Mouse (Mus musculus) left cerebral cortex, adult 18-20 months (tissue): Measurements from ENCODE around the gene Fbxl15. TPM values are rescaled to one million over a fixed set of nuclear protein-coding genes. Genes with fewer than 3 reads are reported as not detected.

Source experiments
- DNase-seq, 2 experiments: peaks; one replicate each; pipeline ENCODE4 v3.0.0; 2021 to 2022; ENCODE audit warnings: low spot score in 2 of 2, mixed read lengths in 1 of 2
- total RNA-seq, 2 experiments: library from RNA; stranded (reverse); gene quantifications; 2 replicates each; pipeline ENCODE4 v1.2.3; 2021

Fbxl15 gene
- total RNA-seq, 2 experiments from 2014 or later: 30.0 to 31.1 TPM

DNA sequence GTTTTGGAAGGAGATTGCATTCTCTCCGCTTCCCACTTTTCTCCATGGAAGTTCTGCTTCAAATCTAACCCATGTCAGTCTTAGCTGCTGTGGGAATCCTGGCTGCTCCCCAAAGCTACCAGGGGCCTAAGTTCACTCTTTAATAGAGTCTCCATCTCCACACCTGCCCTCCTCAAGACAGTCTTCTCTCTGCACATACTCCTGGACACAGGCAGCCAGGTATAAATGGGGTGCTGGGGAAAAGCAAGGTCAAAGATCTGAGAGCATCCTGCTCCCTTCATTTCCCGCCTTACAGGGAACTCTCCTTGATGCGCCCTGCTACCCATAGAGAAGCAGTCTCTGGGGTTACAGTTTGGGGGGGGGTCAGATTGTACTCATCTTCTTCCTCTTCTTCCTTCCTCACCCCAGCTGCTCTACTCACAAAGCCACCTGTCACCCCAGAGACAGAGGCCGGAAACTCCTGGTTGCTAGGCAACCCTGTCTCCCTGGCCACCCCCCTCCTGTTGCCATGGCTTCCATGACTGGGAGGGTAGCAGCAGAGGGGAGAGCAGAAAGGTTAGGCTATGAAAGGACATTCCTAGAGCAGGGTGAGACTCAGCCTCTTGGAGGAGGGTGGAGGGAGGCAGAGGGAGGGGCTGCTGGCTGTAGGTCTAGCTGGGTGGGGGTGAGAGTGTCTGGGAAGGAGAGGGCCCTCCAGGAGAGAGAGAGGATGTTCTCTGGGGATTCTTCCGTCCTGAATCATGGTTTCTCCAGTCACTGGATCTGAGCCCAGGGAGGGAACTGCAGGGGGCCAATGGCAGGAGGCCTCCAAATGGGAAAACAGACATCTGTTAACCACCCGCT, 6.7 kb upstream of the Fbxl15 start:
- DNase-seq: no peak

DNA sequence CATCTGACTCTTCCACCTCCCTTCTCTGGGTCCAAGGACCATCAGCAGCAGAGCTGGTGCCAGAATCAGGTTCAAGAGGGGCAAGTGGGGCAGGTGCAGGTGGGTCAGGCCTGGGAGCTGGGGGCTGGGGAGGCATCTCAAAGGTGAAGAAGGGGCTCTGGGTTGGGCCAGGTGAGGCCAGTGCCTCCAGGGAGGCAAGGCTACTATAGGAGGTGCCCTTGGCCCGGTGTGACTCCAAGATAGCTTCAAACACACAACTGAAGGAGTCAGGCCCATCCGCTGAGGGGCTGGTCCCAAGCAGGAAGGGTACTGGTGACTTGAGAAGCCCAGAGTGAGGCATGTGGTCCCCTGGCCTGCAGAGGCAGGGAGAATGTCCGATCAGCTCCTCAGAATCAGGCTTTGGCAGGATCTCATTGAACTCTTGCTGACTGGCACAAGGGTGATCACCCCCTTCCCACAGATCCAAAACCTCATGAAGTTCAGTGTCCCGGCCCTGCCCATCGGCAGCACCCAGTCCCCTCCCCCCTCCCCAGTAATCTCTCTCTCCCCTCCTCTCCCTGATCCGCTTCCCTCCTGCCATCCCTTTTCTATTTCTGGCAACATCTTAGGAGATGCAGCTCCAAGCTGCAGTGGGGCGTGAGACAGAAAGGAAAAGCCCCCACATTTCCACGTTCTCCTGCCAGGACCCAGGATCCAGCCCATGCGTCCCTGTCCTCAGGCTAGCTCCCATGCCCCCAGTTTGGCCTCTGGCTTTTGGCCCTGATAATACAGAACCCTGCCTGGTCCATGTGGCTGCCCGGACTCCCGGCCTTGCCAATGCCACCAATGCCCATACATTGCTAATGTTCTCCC, 5.6 kb upstream of the Fbxl15 start:
- no peak for DNase-seq

DNA sequence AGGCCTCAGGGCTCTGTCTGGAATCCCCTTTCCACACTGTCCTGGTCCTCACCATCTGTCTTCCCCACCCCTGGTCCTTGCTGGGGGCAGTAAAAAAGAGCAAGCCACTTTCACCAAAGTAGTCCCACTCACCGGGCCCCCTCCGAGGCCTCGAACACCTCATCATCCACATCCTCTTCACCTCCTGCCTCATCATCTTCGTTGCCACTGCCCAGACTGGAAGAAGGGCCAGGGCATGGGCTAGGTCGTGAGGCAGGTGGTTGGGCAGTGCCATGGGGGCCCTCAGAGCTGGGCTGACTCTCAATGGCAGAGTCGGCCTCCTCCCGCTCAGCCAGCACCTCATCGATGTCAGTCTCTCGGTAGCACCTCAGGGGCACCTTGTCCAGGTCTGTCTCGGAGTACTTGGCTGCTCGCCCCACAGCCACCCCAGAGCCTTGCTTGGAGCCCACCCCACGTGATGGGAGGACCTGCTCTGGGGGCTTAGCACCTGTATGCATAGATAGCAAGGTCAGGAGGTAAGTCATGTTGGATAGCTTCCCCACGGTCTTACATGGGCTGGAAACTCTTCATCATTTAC, 4.9 kb upstream of the Fbxl15 start:
- no peak for DNase-seq

DNA sequence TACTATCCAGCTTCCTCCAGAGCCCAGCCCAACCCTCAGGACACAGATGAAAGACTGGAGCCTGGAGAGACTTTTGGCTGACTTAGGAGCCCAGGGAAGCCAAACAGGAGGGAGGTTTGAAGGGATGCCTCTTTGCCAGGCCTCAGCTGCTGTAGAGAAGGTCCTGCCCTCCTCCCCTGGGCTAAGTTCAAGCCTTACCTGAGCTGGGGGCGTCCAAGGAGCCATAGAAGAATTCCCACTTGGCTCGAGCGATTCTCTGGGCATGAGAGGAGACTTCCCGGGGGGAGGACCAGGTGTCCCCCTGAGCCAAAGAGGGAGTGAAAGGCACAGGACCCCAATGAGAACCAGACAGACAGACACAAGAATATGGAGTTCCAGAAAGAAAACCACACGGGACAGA, 4.3 kb upstream of the Fbxl15 start:
- DNase-seq: no peak

DNA sequence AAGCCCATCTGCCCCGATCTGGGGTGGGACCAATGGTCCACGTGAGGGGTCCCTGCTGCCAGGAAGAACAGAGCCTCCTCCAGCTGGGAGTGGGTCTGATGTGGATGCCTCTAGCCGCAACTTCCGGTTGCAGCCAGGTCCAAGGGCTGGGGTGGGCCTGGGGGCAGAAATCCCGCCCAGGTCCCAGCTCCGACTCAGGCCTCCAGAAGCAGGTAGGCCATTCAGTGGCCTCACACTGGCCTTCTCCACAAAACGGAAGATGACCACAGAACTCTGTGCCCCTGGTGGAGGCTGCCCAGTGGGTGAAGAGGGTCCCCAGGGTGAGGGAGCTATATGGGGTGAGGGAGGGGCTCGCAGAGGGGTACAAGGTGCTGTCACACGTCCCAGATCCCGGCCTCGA, 3.6 kb upstream of the Fbxl15 start:
- no peak for DNase-seq

DNA sequence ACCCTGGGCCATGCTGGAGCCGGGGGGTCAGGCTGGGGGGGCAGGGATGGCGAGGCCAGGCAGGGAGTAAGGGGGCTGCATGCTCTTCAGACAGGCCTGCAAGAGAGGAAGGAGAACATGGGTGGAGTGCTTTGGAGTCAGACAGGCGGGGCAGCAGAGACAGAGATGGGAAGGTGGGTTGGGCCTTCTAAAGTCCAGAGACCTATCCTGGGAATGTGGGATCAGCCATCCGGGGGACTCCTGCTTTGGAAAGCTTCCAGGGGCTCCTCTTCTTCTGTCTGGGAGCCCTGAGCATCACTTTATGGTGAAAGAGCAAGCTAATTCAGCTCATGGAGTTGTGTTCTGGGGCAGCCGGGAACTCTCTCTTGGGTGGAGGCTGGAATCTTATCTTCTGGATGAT, 3.1 kb upstream of the Fbxl15 start:
- DNase-seq: no peak

DNA sequence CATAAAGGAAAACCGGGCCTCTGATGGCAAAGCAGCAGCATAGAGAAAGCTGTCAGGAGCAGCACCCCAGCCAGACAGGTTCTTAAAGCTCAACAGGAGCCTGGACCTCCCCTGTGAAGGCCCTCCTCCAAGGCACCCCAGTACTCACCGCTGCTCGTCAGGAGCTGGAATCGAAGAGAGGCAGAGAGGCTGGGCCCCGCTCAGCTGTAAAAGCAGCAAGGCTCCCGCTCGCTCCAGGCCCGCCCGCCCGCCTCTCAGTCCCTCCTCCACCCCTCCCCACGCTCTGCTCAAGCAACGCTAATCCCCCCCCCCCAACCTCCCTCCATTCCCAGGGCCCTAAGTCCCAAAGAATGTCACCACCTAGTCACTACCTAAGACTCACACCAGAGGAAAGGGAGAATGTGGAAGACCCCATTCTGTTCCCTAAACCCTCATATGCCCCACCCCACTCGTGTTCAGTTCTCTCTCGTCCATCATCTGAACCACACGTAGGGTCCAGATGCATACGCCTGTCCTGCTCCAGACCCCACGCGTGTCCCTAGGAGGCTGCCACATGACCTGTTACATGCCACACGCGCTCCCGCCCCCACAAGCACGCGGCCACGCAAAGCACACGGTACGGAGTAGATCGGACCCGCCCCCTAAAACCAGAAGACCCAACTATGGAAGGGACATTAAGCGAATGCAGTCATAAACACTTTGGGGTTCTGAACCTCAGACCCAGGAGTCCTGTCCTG, 1.8 kb upstream of the Fbxl15 start:
- DNase-seq: no peak

DNA sequence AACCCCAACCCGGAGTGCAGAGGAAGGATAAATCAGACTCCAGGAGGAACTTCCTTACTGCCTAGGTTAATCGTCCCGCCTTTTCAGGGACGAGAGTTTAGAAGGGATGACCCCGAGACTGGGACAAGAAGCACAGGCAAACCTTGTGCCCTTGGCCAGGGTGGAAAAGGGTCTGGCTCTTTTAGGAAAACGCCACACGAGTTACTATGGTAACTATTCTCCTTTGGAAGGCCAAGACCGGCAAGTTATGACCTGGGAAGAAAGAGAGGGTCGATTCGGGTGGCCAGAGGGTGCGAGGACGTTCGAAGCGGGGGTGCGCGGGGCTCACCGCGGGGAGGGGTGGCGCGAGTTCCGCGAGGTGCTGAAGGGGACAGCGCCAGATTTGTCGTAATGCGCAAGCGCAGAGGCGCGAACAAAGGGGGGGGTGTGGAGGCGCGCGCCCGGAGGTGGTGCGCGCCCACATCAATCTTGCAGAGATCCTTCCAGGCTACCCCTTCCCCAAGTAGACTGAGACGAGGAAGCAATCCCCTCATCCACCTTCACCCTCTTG, 1.2 kb upstream of the Fbxl15 start, which contains the start of gene Psd:
Psd (minus strand) TSS at position 401 of the 550 bp plus-strand sequence.
- DNase-seq: peak; percentile 66 to 75

DNA sequence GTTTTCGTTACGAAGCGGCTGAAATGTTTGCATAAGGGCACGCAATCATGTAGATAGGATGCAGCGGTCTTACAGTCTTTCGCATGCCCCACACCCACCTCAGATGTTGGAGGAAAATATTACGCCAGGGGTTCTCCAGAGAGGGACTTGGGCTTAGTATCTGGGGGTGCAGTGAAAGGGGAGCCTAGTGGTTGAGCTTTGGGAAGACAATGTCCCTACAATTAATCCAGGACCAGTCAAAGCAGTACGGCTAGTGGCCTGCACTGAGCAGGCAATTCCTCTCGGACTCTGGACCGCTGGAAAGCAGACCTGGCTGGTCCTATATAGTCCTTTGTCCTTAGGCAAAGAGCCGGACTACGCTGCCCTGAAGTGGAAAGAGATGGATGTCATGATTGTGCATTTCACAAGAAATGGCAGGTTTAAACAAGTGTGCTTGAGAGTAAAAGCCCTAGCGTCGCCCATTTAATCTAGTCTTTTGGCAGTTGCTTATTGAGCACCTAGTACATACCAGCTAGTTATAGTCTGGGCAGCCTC, 386 bp upstream of the Fbxl15 start:
- DNase-seq: no peak

DNA sequence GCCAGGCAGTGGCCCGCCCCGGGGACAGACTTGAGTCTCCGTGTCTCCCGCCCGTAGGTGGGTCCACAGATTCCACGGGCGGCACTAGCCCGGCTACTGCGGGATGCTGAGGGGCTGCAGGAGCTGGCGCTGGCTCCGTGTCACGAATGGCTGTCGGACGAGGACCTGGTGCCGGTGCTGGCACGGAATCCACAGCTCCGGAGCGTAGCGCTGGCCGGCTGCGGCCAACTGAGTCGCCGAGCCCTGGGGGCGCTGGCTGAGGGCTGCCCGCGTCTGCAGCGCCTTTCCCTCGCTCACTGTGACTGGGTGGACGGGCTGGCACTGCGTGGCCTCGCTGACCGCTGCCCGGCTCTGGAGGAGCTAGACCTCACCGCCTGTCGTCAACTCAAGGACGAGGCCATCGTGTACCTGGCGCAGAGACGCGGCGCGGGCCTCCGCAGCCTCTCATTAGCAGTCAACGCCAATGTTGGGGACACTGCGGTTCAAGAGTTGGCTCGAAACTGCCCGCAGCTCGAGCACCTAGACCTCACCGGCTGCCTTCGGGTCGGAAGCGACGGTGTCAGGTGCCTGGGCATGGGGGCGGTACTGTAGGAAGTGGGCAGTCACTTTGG, 1.2 kb downstream of the Fbxl15 start:
- no peak for DNase-seq

DNA sequence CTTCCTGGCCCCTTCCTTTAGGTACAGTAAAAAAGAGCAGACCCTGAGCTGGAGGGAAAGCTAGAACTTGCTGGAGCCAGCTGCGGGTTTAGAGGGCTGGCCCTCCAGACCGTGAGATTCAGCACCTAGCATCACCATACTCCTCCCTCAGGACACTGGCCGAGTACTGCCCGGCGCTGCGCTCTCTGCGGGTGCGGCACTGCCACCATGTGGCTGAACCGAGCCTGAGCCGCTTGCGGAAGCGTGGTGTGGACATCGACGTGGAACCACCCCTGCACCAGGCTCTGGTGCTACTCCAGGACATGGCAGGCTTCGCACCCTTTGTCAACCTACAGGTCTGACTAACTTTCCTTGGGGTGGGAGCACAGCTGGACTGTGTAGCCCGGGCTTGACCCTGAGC, 2.0 kb downstream of the Fbxl15 start:
- peak; percentile 81 to 86 for DNase-seq

DNA sequence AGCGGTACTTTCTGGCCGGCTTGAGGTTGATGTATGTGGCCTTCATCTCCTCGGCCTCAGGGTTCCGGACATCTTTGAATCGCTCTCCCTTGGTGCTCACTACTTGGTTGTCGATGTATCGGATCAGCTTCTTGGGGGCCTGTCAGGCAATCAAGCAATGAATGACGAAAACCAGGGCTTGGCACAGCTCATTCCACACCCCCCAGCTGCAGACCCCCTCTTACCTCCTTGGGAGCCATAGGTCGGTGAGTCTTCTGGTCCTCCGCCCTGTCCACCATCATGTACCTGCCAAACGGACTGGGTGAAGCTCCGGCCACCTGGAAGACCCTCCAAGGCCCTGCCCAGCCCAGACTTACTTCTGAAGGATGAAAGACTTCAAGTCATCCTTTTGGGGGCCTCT, 2.7 kb downstream of the Fbxl15 start:
- DNase-seq: no peak

DNA sequence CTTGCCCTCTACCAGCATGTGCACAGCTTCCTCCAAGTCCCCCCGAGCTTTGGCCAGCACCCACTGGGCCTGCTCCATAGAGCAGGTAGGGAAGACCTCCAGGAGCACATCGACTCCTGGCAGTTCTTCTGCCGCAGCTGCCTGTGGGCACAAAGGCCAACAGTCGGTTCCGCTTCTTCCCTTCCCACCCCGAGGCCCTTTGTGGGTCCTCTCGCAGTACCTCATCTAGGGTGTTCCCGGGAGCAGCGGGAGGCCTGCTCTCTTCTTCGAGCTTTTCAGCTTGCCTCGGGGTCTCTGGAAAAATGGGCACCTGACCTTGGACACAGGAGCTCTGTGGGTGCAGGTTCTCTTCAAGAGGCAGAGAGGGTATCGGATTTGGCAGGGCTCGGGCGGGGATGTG, 3.3 kb downstream of the Fbxl15 start:
- DNase-seq: no peak

DNA sequence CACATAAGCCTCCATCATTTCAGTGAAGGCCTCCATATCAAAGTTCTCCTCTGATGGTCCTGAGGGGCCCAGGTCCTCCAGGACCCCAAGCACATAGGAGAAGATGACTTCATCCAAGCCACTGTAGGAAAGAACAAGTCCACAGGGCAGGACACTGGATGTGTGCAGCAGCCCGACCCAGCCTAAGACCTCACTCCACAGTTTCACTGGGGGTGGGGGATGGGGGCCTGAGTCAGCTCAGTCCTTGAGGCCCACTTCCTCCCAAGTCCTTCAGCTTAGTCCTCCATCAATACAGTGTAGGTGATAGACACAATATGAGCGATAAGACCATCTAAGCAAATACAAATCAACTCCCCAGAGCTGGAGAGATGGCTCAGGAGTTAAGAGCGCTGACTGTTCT, 4.0 kb downstream of the Fbxl15 start:
- no peak for DNase-seq

DNA sequence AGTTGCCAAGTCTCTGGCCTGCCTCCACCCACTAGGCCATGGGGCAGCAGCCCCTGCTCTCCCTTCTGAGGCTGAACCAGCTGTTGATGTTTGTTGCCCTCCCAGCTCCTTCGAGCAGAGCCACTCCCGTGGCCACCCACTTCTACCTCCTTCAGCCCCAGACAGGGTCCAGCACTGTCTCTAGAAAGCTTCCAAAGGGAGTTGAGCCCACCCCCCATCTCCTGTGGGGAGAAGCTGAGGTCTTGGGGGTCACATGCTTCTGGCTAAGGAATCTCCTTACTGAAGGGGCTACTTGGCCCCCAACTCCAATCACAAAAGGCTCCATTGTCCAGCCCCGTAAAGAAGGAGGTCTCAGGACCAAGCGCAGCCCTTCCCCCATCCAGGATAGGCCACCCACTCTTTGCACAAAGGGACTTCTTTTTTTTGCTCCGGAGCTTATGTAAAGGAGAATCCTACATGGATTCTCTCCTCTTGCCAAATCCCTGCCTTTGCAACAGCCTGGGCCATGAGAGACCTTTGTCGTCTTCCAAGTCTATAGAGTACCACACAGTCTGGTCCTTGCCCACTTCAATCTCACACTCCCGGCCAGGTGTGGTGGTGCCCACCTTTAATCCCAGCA, 4.8 kb downstream of the Fbxl15 start:
- no peak for DNase-seq

DNA sequence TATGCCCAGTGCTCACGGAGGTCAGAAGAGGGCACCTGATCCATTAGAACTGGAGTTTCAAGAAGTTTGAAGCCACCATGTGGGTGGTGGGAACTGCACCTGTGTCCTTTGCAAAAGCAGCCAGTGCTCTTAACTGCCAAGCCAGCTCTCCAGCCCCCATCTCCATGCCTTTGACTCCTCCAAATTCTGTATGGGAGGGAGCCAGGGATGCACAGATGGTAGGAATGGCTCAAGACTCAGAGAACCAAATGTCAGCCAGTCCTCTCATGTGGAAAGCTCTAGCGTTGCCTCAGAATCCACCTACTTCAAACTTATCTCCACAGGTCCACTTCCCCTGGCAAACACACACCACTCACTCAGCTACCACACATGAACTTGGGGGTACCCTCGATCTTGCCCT, 5.9 kb downstream of the Fbxl15 start:
- DNase-seq: no peak

DNA sequence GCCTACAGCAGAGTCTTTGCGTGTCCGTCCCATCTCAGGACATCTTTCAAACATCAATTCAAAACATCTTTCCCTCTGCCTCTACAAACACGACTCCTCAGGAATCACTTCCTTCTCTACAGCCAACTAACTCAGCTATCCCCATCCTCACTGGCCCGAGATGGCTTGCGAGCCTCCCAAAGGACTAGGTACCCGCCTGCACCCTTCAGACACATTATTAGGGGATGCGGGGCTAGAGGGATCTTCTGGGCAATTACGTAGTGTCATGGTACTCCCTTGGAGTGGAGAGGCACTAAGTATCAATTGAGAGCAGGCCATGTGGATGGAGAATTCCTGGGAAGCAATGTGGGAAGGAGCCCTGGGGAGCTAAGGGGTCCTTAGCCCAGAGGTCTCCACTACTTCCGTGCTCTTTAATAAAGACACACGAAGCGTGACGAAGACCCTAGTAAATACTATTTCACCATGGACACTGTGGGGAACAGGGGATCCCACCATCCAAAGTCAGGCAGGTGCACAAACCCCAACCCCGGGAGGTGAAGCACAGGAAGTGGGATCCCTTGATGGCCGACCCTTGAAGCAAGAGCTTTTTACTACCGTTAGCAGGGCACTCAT, 9.8 kb downstream of the Fbxl15 start:
- no peak for DNase-seq

DNA sequence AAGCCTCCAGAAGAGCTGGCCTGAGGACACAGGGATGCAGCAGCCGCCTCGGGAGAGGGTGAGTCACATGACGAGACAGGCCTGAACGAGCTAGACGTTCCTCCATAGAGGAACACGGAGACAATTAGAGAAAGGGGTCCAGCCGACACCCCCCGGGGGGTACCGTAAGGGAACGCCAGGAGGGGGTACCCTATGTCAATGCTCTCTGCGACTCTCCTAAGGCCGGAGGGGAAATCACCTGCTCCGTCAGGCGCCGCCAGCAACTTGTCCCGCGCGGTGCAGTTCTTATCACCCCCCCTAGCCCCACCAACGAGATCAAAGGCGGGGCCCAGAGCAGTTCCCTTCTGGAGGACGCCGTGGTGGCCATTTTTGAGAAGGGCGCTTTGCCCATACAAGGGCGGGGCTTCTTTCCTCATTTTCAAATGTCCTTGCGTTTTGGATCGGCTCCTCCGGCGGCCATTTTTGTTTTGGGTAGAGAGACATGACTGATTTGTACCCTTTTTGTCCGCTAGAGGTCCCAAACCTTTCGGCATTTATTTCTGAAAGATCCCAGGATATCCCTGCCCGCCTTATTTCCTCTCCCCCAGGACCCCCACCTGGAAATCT, 10.4 kb downstream of the Fbxl15 start, which contains the start of gene Cuedc2:
Cuedc2 (minus strand) TSS at position 372 of the 606 bp plus-strand sequence.
- DNase-seq: peak; percentile 98 to 99

DNA sequence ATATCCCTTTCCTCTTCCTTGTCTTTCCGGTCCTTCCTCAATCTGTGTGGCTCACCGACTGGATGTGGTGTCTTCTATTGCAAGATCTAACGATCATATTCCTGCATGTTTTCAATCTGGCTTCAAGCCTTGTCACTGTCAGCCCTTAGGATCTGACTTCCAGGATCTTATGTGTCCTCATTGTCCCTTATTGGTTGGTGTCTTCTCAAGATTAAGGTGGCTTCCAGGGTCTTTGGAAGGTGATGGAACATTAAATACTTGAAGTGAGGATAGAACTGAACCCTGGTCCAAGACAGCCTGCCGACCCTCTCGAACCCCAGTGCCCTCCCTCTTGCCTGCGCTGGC, 10.9 kb downstream of the Fbxl15 start:
- DNase-seq: no peak
